Mouse (Mus musculus) left cerebral cortex, postnatal 14 days (tissue): Measurements from ENCODE around the gene Maml3. TPM values are rescaled to one million over a fixed set of nuclear protein-coding genes. Genes with fewer than 3 reads are reported as not detected.
A peak's percentile ranks its signal among the peaks of the same experiment; 100 is the strongest.

Source experiments
- DNase-seq, 2 experiments: peaks; one replicate each; pipeline ENCODE4 v3.0.0; 2021 to 2022; ENCODE audit warnings: low spot score in 2 of 2, mixed read lengths in 1 of 2
- intact Hi-C: fragments of 180-260 bp; cut with DNase I; formaldehyde crosslinking; loops from one replicate; pipeline ENCODE4 v1.15.1; 2025
- total RNA-seq, 2 experiments: library from RNA; stranded (reverse); gene quantifications; 2 replicates each; pipeline ENCODE4 v1.2.3; 2021

Gene Maml3
- total RNA-seq, 2 experiments from 2014 or later: 8.2 to 9.7 TPM

- DNase-seq: no peak
- intact Hi-C loops: no loop called here
Observed at GRCm38 (mm10) chr3:52060886-52061285, 44.0 kb downstream of the Maml3 start.

GRCm38 (mm10) chr3:52051801-52052200 is 53.1 kb downstream of the Maml3 start:
- intact Hi-C loops: no loop called here
- no peak for DNase-seq

- DNase-seq: peak; percentile 27 to 34
- intact Hi-C loops: loop anchor here (5.0 kb wide), 2 partner anchors 54 to 149 kb away; no protein-coding TSS in a partner anchor
Observed at GRCm38 (mm10) chr3:52048082-52048481, 56.8 kb downstream of the Maml3 start.

- no peak for DNase-seq
- intact Hi-C loops: loop anchor here (5.0 kb wide), 2 partner anchors 55 to 150 kb away; no protein-coding TSS in a partner anchor
Observed at GRCm38 (mm10) chr3:52047537-52047936, 57.3 kb downstream of the Maml3 start.

GRCm38 (mm10) chr3:52046895-52047372 is 57.9 kb downstream of the Maml3 start:
- peak; percentile 91 to 97 for DNase-seq
- intact Hi-C loops: loop anchor here (5.0 kb wide), 2 partner anchors 55 to 150 kb away; no protein-coding TSS in a partner anchor

GRCm38 (mm10) chr3:52046027-52046700 is 58.7 kb downstream of the Maml3 start:
- intact Hi-C loops: loop anchor here (5.0 kb wide), 2 partner anchors 56 to 151 kb away; no protein-coding TSS in a partner anchor
- DNase-seq: peak; percentile 82 to 95

- intact Hi-C loops: loop anchor here (5.0 kb wide), 2 partner anchors 57 to 152 kb away; no protein-coding TSS in a partner anchor
Observed at GRCm38 (mm10) chr3:52045221-52045641, 59.6 kb downstream of the Maml3 start.

GRCm38 (mm10) chr3:52044651-52045050 is 60.2 kb downstream of the Maml3 start:
- DNase-seq: peak in 1 of 2 experiments; percentile 25
- intact Hi-C loops: loop anchor here (5.0 kb wide), 2 partner anchors 58 to 153 kb away; no protein-coding TSS in a partner anchor

More at GRCm38 (mm10) chr3:52045221-52045641, 59.6 kb downstream of the Maml3 start:
- peak in 1 of 2 experiments; percentile 18 for DNase-seq

GRCm38 (mm10) chr3:52043847-52044246 is 61.0 kb downstream of the Maml3 start:
- intact Hi-C loops: no loop called here
- no peak for DNase-seq

- no peak for DNase-seq
- intact Hi-C loops: no loop called here
Observed at GRCm38 (mm10) chr3:52042680-52043079, 62.2 kb downstream of the Maml3 start.

GRCm38 (mm10) chr3:52039958-52040357 is 64.9 kb downstream of the Maml3 start:
- intact Hi-C loops: no loop called here
- no peak for DNase-seq

GRCm38 (mm10) chr3:52037260-52037659 is 67.6 kb downstream of the Maml3 start:
- DNase-seq: no peak
- intact Hi-C loops: no loop called here

- peak; percentile 34 to 45 for DNase-seq
- intact Hi-C loops: no loop called here
Observed at GRCm38 (mm10) chr3:52035404-52035803, 69.5 kb downstream of the Maml3 start.

- no peak for DNase-seq
- intact Hi-C loops: no loop called here
Observed at GRCm38 (mm10) chr3:52033857-52034588, 70.9 kb downstream of the Maml3 start.

- DNase-seq: no peak
- intact Hi-C loops: no loop called here
Observed at GRCm38 (mm10) chr3:52031327-52031726, 73.5 kb downstream of the Maml3 start.

- no peak for DNase-seq
- intact Hi-C loops: no loop called here
Observed at GRCm38 (mm10) chr3:52030114-52030513, 74.8 kb downstream of the Maml3 start.

GRCm38 (mm10) chr3:52029661-52030081 is 75.2 kb downstream of the Maml3 start:
- intact Hi-C loops: no loop called here

GRCm38 (mm10) chr3:52027972-52028371 is 76.9 kb downstream of the Maml3 start:
- DNase-seq: no peak
- intact Hi-C loops: no loop called here

More at GRCm38 (mm10) chr3:52029661-52030081, 75.2 kb downstream of the Maml3 start:
- peak; percentile 62 to 81 for DNase-seq

GRCm38 (mm10) chr3:52022486-52022885 is 82.4 kb downstream of the Maml3 start:
- intact Hi-C loops: no loop called here
- no peak for DNase-seq

GRCm38 (mm10) chr3:52018103-52018439 is 86.8 kb downstream of the Maml3 start:
- DNase-seq: no peak
- intact Hi-C loops: no loop called here
